Mouse (Mus musculus) ovary, postnatal 10 days (tissue): ENCODE measurements around the gene Gm42906.

ENCODE experiments used
- DNase-seq: peaks from one replicate; pipeline ENCODE4 v3.0.0; 2022; ENCODE audit warnings: low spot score

Gm42906 gene

GRCm38 (mm10) chr5:151393821-151394662 lies 33.9 kb downstream of the Gm42906 start:
- DNase-seq, result no peak

GRCm38 (mm10) chr5:151389827-151390226 lies 38.1 kb downstream of the Gm42906 start:
- DNase-seq, result no peak

DNA sequence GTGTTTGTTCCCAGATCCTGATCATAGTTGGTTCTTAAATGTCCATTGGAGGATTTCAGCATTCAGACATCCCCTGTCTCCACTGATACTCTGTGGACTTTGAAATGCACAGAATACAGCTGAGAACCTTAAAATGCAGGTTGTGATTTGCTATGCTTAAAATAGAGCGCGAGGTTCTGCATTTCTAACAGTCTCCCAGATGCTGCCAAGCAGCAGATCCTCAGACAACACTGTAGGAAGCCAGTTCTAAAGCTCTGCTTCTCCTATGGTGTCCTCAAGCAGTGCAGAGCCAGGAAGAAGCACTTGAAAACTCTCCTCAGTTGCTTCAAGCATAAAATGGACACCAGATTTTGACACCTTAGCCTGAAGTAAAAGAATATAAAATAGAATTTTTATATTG lies 48.1 kb downstream of the Gm42906 start:
- no peak for DNase-seq

- DNase-seq, result no peak
These were observed 48.8 kb downstream of the Gm42906 start for GRCm38 (mm10) chr5:151379210-151379609.

DNA sequence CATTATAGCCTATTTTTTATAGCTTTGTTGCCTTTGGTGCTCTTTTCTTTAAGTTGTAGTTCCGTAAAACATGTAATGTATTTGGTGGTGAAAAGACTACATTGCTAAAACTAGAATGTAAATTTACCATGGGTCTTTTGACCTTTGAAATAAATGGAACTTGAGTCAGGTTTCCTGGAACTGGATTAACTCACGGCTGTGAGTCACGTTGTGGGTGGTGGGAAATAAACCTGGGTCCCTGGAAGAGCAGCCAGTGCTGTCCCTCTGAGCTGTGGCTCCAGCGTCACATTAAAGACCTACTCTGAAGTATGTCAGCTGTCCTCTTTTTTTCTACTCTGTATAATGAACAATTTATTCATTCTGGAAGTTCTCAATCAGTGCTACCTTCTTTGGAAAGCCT lies 51.0 kb downstream of the Gm42906 start:
- DNase-seq, result no peak

DNA sequence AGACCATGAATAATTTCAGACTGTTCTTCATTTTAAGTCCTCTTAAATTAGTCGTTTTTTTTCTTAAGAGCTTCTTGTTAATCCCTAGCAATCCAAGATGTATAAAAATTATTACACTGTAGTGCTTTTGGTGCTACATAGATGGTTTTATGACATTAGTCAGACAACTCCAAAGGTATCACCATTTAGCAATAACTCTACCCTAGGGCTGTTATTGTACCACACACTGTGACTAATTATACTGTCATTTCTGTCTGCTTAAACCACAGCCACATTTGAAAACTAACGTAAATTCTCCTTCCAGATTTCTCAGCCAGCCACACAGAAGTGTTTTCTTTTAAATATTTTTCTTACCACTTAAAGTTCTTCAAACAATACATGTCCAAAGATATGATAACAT lies 53.1 kb downstream of the Gm42906 start:
- DNase-seq, result no peak

GRCm38 (mm10) chr5:151371130-151371529 lies 56.8 kb downstream of the Gm42906 start:
- no peak for DNase-seq

DNA sequence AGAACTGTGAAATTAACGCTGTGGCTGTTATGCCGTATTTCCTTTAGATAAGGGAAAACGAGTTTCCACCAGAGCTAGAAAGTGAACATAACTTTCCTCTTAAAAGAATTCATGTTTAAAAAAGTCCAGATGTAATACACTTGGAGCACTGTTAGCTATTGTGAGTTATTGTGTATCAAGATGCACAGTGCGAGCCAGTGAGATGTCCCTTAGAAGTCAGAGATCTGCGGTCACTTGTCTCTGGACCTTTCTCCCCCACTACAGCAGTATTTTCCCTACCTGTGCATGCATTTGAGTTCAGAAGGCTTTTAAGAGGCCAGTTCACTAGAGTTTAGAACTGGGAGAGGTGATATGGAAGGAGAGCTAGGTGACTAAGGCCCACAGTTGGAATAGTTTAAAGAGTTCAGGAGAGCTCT lies 58.6 kb downstream of the Gm42906 start:
- peak; percentile 16 for DNase-seq

DNA sequence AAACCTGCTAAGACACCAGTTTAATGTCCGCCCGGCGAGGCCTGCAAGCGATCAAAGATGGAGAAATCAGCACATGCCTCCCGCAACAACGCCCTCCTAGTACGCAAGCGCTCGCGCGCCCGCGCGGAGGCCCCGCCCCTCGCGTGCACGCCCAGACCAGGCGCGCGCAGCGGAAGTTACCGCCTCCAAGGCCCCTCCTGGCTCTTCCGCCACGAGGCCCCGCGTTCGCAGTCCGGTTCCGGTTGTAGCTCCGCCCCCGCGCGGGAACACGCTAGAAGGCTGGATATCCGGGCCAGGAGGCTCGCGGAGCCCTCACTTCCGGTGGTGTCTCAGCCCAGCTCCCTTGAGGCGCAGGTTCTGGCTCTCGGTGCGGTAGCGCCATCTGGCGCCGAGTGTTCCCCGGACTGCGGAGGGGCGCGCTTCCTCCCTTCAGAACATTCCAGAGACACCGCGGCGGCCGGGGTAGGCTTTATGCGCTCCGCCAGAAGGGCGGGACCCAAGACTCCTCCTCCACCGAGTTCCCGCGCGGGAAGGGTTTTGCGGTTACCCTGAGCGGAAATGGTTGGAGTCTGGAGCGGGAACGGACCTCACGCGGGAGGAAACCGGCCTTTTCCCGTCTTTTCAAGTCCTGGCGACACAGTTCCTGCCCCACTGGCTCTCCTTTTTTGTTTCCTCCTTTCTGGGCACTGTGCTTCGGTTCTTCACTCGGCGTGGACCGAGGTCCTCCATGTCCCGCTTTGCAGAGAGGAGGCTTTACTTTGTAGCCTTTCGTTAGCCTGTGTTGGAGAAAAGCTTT lies 59.4 kb downstream of the Gm42906 start:
- peak; percentile 98 for DNase-seq

GRCm38 (mm10) chr5:151367881-151368394 lies 60.0 kb downstream of the Gm42906 start:
- peak; percentile 21 for DNase-seq

DNA sequence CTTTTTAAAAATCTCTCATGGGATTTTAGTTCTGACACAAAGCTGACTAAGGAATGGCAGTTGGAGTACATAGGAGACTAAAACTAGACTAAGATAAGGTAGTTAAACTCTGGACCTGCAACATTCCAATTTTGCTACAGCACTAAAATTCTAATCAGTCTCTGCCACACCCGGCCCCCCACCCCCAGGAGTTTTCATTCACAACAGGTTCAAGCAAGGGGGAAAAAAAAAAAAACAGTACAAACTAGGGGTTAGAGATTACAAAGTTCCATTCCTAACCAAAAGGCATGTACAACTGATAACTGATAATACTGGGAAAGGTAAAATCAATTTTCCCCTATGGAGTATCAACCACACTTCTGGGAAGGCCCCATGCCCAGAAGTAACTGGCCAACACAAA lies 60.6 kb downstream of the Gm42906 start:
- no peak for DNase-seq

DNA sequence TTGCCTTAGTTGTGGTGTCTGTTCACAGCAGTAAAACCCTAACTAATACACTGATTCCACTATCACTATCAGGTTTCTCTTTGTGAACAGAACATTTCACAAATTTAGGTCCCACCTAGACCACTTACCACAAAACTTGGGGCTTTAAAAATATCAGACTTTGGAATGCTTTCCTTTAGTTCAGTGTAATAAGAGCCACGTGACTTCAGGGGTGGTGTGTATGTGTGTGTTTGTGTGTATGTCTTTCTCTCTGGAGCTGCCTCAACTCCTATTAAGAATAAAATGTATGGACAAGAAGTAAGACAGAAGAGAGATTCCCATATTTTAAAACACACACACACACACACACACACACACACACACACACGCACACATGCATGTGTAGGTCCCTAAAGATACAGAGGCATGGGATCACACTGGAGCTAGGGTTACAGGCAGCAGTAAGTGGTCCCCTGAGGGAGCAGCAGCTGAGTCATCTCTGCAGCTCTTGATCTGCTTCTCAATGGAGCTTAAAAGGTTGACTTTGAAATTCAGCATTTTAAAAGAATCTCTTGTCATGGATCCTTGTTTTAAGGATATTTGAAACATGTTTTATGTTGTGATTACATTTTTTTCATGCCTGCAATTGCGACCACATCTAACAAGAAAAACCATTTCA lies 64.5 kb downstream of the Gm42906 start:
- no peak for DNase-seq

DNA sequence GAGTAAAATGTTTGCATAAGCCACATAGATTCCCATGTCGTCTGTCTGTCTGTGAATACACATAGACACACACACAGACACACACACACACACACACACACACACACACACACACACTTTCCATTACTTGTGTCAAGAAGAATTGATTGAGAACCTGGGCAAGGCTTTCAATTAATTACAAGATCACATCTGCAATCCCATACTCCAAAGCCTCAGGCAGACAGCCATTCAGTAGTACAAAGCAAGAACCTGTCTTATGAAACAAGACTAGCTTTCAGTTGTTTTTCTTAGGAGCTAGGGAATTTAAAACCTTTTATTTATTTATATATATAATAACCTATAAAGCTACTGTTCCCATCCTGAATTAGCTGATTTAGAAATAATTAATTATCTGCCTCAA lies 78.3 kb downstream of the Gm42906 start:
- no peak for DNase-seq

GRCm38 (mm10) chr5:151348418-151348817 lies 79.5 kb downstream of the Gm42906 start:
- no peak for DNase-seq

DNA sequence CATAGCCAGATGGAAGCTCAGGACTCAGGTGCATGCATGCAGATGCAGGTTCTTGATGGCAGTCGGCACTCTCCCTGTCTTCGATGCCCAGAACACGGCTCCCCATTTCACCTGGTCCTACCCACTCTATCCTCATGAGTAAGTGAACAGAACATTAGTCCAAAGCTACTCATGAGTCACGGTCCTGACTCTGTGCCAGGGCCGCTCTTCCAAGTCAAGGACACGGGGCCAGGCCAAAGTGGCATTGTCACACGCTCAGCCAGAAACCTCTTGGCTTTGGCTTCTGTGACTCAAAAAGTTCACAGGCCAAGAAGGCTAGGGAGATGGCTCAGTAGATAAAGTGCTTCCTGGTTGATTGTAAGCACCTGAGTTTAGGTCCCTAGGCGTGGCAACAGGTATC lies 81.3 kb downstream of the Gm42906 start:
- DNase-seq, result no peak

DNA sequence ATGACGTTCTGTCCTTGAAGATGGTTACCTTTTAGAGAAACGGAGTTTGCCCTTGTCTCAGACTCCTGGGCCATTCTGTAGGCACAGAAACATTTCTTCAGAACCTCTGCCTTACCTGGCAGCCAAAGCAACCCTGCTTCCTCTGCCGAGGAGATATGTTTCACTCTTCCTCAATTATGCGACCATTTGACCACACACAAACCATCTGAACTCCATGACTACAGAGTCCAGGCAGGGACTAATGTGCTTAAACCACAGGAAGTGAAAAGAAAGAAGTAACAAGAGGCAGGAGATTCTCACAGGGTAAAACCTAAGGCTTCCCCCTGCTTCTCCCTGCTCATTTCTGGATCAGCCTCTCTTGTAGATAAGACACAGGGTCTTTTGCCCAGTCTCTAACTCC lies 83.2 kb downstream of the Gm42906 start:
- DNase-seq, result no peak

GRCm38 (mm10) chr5:151333686-151334085 lies 94.3 kb downstream of the Gm42906 start:
- no peak for DNase-seq

GRCm38 (mm10) chr5:151333191-151333594 lies 94.8 kb downstream of the Gm42906 start:
- DNase-seq, result no peak

DNA sequence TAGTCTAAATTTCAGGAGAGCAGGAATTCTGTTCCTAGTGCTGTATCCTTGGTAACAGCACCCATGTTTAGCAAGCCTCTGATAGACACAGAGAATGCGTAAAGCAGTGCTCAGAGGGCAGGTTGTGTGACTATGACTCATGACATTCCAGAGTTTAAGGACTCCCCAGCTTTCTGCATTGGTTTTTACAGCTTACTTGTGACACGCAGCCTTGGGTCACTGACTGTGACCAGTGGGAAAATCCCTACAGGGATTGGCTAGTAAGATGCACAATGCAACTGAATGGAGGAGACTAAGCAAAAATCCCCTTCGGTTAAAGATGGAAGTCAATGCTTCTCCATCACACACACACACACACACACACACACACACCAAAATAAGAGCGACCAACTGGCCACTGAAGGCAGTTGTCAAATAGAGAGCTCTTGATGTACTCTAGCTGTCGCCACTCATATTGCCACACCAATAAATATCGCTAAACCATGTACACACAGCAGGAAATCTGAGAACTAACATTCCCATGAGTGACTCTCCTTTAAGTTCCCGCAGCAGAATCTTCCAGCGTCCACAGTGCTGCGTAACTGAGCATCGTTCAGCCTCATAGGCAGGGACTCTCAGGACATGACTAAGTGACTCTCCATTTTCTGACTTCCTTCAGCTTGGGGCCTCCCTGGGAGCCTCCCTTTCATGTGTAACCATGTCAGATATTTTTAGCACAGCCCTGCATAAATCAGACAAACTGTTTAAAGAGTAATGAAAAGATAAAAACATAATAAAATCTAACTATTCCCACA lies 112.0 kb downstream of the Gm42906 start:
- no peak for DNase-seq

GRCm38 (mm10) chr5:151300286-151300685 lies 127.7 kb downstream of the Gm42906 start:
- DNase-seq, result no peak

DNA sequence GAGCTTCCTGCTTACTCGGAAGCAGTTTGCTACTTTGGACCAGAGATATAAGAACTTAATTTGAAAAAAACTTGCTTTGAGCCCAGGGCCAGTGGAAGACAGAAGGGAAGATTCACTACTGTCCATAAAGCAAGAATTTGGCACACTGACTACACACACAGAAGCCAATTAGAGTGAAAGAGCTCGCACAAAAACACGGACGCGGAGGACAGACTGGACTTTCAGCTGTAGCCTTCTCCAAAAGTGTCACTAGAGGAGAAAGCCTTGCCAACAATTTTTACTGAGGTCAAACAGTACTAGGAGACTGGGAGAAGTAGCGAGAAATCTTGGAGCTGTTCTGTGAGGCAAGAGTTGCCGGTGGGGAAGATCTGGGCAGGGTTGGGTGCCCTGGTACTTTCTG lies 128.4 kb downstream of the Gm42906 start:
- DNase-seq, result no peak

GRCm38 (mm10) chr5:151298371-151298770 lies 129.6 kb downstream of the Gm42906 start:
- DNase-seq, result no peak
